Mouse (Mus musculus): ENCODE results near the gene Mfap3. TPM values are rescaled to one million over a fixed set of nuclear protein-coding genes. Genes with fewer than 3 reads are reported as not detected.

Mfap3 gene
- polyA plus RNA-seq, 1 experiment from 2014 or later: 62.7 TPM

DNA sequence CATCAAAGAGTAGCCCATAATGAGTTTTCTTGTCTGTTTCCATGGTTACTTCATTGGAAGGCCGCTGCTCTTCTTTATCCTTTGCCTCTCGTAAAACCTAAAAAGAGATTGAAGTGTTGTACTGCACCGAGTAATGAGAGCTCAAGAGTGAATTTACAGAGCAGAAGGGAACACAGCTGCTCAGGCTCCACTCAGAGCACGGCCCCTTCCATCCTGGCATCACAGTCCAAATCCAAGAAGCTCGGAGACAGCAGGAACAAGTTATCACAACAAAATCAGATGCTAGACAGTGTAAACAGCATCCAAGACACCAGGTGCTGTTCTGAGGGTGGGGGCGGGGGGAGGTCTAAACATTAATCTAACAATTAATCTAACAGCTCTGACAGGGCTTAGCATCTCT is 11.6 kb upstream of the Mfap3 start:
- WGBS: 40% methylated on average over 6 of the region's 6 CpGs
- Histone ChIP-seq H3K4me2 (no peak overlapping the region), H3K27ac (peak overlapping the region; percentile 31; the same call in 1 of the 2 replicates), H3K4me3 (no peak overlapping the region), H3K36me3 (peaks cover 79% of the 10 kb centered on the region), H3K27me3 (no peaks in the 10 kb centered on the region), H3K9ac (no peak overlapping the region), H3K9me3 (no peaks in the 10 kb centered on the region), H3K4me1 (replicated peaks) (0 out of 2 replicates have a peak, but pooled peaks cover 4% of the 10 kb centered on the region)
- ATAC-seq (ENCODE audit: low FRiP score): no peak

DNA sequence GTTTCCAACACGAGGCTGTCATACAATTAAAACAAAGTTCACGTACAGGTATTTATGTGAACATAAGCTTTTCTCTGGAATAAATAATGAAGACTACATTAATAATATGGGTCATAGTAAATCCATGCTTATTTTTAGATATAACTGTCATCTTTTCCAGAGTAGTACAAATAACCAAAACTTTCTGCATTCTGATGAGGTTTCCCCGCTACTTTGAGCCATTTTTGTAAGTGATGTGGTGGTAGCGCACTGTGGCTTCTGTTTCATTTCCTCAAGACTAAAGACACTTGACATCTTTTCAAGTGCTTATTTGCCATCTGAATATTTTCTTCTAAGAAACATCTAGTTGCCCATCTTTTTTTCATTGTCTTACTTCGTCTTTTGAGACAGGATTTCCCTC is 3.2 kb upstream of the Mfap3 start:
- H3K9me3 ChIP-seq: no peaks in the 10 kb centered on the region
- H3K9ac ChIP-seq: no peak overlapping the region
- H3K4me3 ChIP-seq: no peak overlapping the region
- WGBS: 91% methylated on average over 5 of the region's 5 CpGs
- H3K27me3 ChIP-seq: no peaks in the 10 kb centered on the region
- H3K4me1 ChIP-seq (replicated peaks): peaks cover 27% of the 10 kb centered on the region
- no peak overlapping the region for H3K27ac ChIP-seq
- H3K36me3 ChIP-seq: peaks cover 37% of the 10 kb centered on the region
- no peak overlapping the region for H3K4me2 ChIP-seq
- no peak for ATAC-seq (ENCODE audit: low FRiP score)

DNA sequence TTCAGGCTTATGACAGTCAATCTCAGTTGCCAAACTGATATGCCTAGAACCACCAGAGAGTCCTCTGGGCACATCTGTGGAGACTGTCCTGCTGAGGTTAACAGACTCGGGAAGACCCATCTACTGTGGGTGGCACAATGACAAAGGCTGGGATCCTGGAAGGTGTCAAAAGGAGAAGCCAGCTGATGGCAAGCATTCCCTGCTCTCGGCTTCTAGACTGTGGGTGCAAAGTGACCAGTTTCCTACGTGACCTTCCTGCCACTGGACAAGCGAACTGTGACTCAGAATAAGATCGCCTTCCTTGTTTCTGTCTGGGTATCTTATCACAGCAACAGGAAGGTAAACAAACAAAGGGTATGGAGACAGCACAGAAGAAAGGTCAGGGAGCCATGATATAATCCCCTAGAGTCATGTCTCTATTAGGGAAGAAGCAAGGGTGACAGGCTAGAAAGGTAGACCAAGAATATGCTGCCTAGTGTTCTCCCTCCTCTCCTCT is 1.5 kb upstream of the Mfap3 start:
- no peaks in the 10 kb centered on the region for H3K9me3 ChIP-seq
- H3K4me2 ChIP-seq: peak overlapping the region; percentile 67
- no peak overlapping the region for H3K27ac ChIP-seq
- H3K36me3 ChIP-seq: peaks cover 28% of the 10 kb centered on the region
- no peaks in the 10 kb centered on the region for H3K27me3 ChIP-seq
- H3K9ac ChIP-seq: no peak overlapping the region
- H3K4me3 ChIP-seq: peak overlapping the region; percentile 95; the same call in 1 of the 2 replicates
- WGBS: 80% methylated on average over 5 of the region's 5 CpGs
- peaks cover 37% of the 10 kb centered on the region for H3K4me1 ChIP-seq (replicated peaks)
- ATAC-seq (ENCODE audit: low FRiP score): no peak

DNA sequence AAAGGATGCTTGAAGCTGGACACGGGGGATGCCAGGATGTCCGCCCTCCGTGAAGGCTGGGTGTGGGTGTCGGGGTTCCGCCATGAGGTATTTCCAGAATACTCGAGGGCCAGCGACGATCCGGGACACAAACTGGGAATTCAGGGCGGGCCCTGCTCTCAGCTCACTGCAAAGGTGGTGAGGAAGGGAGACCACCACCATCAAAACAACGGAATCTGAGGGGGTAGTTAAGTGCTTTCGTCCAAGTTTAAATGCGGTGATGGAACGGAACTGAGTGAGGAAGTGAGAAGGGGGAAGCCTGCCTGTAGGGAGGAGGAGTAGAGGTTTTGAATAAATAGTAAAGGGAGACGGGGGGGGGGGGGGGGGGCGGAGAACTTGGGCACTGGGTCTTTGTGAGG is 286 bp downstream of the Mfap3 start:
- H3K4me1 ChIP-seq (replicated peaks): peaks cover 40% of the 10 kb centered on the region
- WGBS: under 1% methylated on average over 15 of the region's 16 CpGs
- H3K9ac ChIP-seq: peak overlapping the region; percentile 92
- H3K4me3 ChIP-seq: peak overlapping the region; percentile 95
- no peaks in the 10 kb centered on the region for H3K9me3 ChIP-seq
- peak overlapping the region; percentile 89 for H3K27ac ChIP-seq
- ATAC-seq (ENCODE audit: low FRiP score): no peak; the same call in 1 of the 2 replicates
- H3K27me3 ChIP-seq: no peaks in the 10 kb centered on the region
- peaks cover 12% of the 10 kb centered on the region for H3K36me3 ChIP-seq
- peak overlapping the region; percentile 67 for H3K4me2 ChIP-seq

DNA sequence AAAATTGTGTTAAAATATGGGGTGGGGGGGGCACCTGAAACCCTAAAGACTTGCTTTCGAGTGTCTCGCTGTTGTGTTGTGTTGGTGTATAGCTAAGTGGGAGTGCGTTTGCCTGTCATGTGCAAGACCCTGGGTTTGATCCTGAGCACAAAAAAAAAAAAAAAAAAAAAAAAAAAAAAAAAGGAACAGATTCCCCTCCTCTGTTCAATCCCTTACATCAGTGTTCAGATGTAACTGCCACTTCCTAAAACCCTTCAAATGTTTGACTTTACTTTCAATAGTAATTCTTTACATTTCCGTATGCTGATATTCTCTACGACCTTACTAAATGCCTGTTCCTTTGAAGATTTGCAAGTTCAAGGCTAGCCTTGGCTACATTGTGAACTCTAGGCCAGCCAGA is 840 bp downstream of the Mfap3 start:
- peak overlapping the region; percentile 95 for H3K4me3 ChIP-seq
- H3K27me3 ChIP-seq: no peaks in the 10 kb centered on the region
- H3K27ac ChIP-seq: no peak overlapping the region
- 78% methylated on average over 5 of the region's 5 CpGs for WGBS
- H3K9ac ChIP-seq: peak overlapping the region; percentile 92
- peaks cover 40% of the 10 kb centered on the region for H3K4me1 ChIP-seq (replicated peaks)
- H3K9me3 ChIP-seq: no peaks in the 10 kb centered on the region
- H3K4me2 ChIP-seq: peak overlapping the region; percentile 67
- no peak for ATAC-seq (ENCODE audit: low FRiP score)
- peaks cover 9% of the 10 kb centered on the region for H3K36me3 ChIP-seq

DNA sequence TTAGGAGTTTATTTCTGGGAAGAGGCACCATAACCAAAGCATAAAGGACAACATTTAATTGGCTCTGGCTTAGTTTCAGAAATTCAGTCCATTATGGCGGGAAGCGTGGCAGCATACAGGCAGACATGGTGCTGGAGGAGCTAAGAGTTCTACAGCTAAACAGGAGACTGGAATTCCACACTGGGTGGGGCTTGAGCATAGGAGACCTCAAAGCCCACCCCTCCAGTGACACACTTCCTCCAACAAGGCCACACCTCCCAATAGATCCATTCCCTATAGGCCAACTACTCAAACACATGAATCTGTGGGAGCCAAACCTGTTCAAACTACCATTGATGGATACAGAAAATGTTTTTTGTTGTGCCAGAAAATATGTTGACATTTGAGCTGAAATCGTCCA is 2.7 kb downstream of the Mfap3 start:
- no peak overlapping the region for H3K27ac ChIP-seq
- no peak overlapping the region for H3K9ac ChIP-seq
- no peak overlapping the region for H3K4me2 ChIP-seq
- ATAC-seq (ENCODE audit: low FRiP score): no peak
- H3K4me3 ChIP-seq: no peak overlapping the region
- H3K36me3 ChIP-seq: peaks cover 9% of the 10 kb centered on the region
- WGBS: 94% methylated on average over 3 of the region's 3 CpGs
- no peaks in the 10 kb centered on the region for H3K9me3 ChIP-seq
- peaks cover 37% of the 10 kb centered on the region for H3K4me1 ChIP-seq (replicated peaks)
- H3K27me3 ChIP-seq: no peaks in the 10 kb centered on the region

DNA sequence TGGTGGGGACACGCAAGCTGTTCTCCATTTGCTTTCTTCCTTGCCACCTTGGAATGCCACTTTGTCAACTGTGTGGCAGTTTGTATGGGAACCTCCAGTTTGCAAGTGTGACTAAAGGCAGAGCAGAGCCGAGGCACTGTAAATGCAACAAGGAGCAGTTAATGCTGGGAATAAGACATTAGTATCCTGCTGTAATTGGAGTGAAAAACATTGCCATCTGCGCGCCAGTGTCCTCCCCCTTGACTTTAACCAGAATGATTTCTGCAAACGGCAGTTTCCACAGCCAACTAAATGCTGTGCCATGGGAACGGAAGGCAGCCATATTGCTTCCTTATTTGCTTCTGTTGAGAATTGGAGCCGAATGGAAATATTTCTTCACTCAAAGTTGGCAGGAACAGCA is 3.6 kb downstream of the Mfap3 start:
- H3K27me3 ChIP-seq: no peaks in the 10 kb centered on the region
- WGBS: 86% methylated on average over 7 of the region's 7 CpGs
- H3K4me1 ChIP-seq (replicated peaks): peaks cover 30% of the 10 kb centered on the region
- no peak for ATAC-seq (ENCODE audit: low FRiP score)
- peaks cover 9% of the 10 kb centered on the region for H3K36me3 ChIP-seq
- H3K27ac ChIP-seq: no peak overlapping the region
- no peak overlapping the region for H3K4me3 ChIP-seq
- no peak overlapping the region for H3K4me2 ChIP-seq
- H3K9me3 ChIP-seq: no peaks in the 10 kb centered on the region
- no peak overlapping the region for H3K9ac ChIP-seq

DNA sequence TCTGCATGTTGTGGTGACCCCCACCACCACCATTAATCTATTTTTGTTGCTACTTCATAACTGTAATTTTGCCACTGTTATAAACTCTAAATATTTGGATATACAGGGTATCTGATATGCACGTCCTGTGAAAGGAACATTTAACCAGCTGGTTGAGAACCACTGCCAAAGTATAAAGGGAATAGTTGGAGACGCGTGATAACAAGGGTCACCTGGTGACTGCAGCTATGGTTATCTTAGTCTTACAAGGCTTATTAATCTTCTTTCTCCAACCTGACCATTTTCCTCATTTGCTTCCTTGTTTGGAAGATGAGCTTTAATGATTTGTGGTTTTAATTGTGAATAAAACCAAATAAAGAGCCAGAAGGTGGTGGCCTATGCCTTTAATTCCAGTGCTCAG is 5.0 kb downstream of the Mfap3 start:
- Histone ChIP-seq H3K27ac (no peak overlapping the region), H3K4me2 (no peak overlapping the region), H3K36me3 (peaks cover 18% of the 10 kb centered on the region), H3K9ac (no peak overlapping the region), H3K4me3 (no peak overlapping the region), H3K27me3 (no peaks in the 10 kb centered on the region), H3K9me3 (no peaks in the 10 kb centered on the region), H3K4me1 (replicated peaks) (peaks cover 23% of the 10 kb centered on the region)
- ATAC-seq (ENCODE audit: low FRiP score): no peak
- WGBS: 95% methylated on average over 3 of the region's 3 CpGs

DNA sequence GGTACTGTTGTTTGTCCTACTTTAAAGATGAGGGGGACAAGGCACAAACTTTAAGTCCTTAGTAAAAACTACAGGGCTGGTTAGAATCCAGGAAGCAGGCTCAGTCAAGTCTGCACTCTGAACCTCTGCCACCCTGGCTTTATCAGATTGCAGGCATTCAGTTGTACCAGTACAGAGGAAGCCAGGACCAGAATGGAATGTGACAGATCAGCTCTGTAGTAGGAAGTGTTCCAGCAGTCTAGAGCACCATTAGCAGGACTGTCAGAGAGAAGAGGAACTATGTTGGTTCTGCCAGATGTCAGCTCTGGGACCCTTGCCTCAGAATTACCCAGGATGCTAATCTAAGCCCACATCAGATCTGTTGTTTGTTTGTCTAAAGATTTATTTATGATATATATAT is 6.1 kb downstream of the Mfap3 start:
- no peak for ATAC-seq (ENCODE audit: low FRiP score)
- Histone ChIP-seq H3K9ac (no peak overlapping the region), H3K4me2 (no peak overlapping the region), H3K4me3 (no peak overlapping the region), H3K27me3 (no peaks in the 10 kb centered on the region), H3K4me1 (replicated peaks) (peaks cover 16% of the 10 kb centered on the region; the same call in 1 of the 2 replicates), H3K27ac (no peak overlapping the region), H3K9me3 (no peaks in the 10 kb centered on the region), H3K36me3 (peaks cover 25% of the 10 kb centered on the region)

DNA sequence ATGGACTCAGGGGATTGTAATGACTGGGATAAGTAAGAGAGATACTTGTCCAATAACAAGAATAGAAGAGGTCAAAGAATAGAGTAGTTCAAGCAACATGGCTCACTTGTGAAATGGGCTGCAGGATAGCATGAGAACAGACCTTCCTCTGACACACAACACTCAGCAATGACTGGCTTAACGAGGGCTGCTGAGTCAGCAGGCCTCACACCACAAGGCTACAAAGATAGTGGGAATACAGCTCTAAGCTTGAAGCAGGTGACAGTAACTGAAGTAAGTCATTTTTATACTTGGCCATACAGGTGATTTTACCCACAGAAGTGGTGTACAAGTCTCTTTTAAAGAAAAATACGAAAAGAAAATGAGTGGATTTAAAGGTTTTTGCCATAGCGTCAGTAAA is 7.4 kb downstream of the Mfap3 start:
- H3K4me2 ChIP-seq: no peak overlapping the region
- ATAC-seq (ENCODE audit: low FRiP score): no peak

DNA sequence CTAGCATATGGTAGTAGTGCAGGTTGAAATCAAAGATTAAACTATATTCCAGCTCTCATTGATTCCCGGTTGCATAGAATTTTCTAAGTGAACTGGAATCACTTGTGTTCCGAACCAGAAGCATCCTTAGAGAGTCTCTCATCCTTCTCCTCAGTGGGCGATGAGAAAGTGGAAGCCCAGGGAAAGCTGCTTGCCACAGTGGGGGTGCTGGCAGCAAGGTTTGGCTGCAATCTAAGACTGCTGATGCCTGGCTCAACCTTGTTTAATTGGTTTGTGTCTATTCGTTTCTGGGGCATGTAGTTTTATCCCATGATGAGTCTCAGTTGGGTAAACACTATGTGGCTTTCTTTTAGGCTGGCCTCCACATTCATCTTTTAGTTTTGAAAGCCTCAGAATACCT is 9.0 kb downstream of the Mfap3 start:
- no peak for ATAC-seq (ENCODE audit: low FRiP score)
- Histone ChIP-seq H3K4me3 (no peak overlapping the region), H3K36me3 (peaks cover 30% of the 10 kb centered on the region), H3K27me3 (no peaks in the 10 kb centered on the region), H3K9me3 (no peaks in the 10 kb centered on the region), H3K4me1 (replicated peaks) (peaks cover 23% of the 10 kb centered on the region), H3K9ac (no peak overlapping the region), H3K27ac (no peak overlapping the region), H3K4me2 (no peak overlapping the region)
- 83% methylated on average over 4 of the region's 4 CpGs for WGBS

More for the DNA sequence above, 7.4 kb downstream of the Mfap3 start:
- Histone ChIP-seq H3K4me3 (no peak overlapping the region), H3K27me3 (no peaks in the 10 kb centered on the region), H3K36me3 (peaks cover 33% of the 10 kb centered on the region), H3K9me3 (no peaks in the 10 kb centered on the region), H3K27ac (no peak overlapping the region), H3K4me1 (replicated peaks) (peaks cover 17% of the 10 kb centered on the region), H3K9ac (no peak overlapping the region)
- WGBS: 91% methylated on average over 3 of the region's 3 CpGs

DNA sequence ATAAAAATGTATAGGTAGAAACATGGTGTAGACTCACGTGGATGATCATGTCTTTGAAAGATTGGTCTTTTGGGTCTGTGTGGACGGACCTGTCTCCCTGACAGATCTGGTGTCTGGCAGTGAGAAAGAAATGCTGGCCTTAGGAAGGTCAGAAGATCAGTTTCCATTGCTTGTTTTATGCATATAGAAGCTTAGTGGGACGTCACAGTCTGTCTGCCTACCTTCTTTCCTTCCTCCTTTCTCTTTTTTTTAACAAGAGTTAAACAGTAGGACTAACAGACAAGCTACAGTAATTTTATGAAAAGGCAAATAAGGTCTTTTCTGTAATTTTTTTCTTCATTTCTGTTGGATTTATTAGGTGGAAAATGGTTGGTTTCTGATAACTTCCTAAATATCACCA is 10.6 kb downstream of the Mfap3 start:
- H3K4me1 ChIP-seq (replicated peaks): peaks cover 20% of the 10 kb centered on the region
- no peaks in the 10 kb centered on the region for H3K9me3 ChIP-seq
- 95% methylated on average over 3 of the region's 3 CpGs for WGBS
- ATAC-seq (ENCODE audit: low FRiP score): no peak
- H3K9ac ChIP-seq: no peak overlapping the region
- no peak overlapping the region for H3K4me3 ChIP-seq
- no peak overlapping the region for H3K4me2 ChIP-seq
- H3K36me3 ChIP-seq: peaks cover 41% of the 10 kb centered on the region
- no peak overlapping the region for H3K27ac ChIP-seq
- no peaks in the 10 kb centered on the region for H3K27me3 ChIP-seq

DNA sequence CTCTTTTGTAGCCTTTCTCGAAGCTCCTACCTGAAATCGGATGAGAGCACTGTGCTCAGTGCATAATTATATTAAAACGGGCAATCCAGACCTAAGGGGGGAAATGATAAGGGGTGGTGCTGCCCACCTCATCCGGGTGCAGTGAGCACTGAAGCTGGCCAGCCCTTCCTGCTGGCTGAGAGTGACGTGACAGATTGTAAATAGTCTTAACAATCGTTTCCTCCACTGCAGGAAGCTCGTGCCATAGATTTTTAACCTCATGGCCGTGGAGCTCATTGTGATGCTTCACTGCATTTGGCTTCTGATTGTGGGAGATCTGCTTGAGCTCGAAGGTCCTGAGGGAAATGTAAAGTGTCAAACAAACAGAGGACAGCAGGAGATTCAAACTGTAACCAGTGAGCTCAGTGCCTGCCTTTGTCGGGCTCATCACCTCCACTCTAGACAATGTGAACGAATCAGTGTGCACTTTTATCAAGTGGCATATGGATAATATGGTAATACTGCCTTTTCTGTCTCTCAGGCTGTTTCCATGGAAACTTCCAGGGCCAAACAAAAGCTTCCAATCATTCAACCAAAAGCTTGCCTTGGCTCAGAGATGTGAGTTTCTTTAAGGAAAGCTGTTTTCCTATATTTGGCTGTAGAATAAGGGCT is 13.0 kb downstream of the Mfap3 start:
- Histone ChIP-seq H3K36me3 (peaks cover 46% of the 10 kb centered on the region), H3K9ac (0 out of 2 replicates have a peak overlapping the region, but pooled peaks have one; percentile 39), H3K27ac (peak overlapping the region; percentile 89), H3K9me3 (no peaks in the 10 kb centered on the region), H3K27me3 (no peaks in the 10 kb centered on the region), H3K4me3 (no peak overlapping the region), H3K4me2 (peak overlapping the region; percentile 6; the same call in 1 of the 2 replicates), H3K4me1 (replicated peaks) (peaks cover 20% of the 10 kb centered on the region)
- WGBS: 21% methylated on average over 11 of the region's 11 CpGs
- peak; percentile 87 for ATAC-seq (ENCODE audit: low FRiP score)

All from hindbrain, embryonic 13.5 days (tissue).